Mouse (Mus musculus) testis, postnatal 14 days (tissue): Measurements from ENCODE around the gene Tbp.

Experiments used
- DNase-seq: peaks from one replicate; pipeline ENCODE4 v3.0.0; 2021; ENCODE audit warnings: low spot score

Gene Tbp

DNA sequence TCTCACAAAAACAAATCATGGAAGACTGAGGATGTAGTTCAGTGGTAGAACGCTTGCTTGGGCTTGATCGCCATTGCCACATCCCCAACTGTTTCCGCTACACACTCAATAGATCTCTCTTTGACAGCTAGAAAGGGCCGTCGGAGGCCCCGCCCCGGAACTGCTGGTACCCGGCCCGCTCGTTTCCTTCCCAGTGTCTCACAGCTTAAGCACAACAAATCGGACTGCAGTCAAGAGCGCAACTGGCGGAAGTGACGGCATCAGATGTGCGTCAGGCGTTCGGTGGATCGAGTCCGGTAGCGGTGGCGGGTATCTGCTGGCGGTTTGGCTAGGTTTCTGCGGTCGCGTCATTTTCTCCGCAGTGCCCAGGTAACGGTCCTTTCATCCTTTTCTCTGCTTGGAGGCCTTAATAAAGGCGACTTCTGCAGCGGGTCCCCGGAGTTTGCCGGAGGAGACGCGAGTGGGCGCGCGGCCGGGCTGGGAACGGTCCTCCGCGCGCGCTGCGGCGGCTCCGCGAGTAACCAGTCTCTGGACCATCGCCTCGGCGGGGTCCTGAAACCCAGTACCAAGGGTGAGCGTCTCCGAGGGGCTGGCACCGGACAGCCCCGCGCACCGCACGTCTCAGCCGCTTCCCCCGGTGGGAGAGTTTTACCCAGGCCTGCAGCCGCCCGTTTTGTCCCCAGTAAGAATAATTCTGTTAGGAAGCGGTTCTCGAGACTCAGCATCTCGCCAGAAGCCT, at the start of gene Tbp, which contains the start of gene Psmb1:
Gene Tbp (plus strand): TSS at position 233 of the 739 bp plus-strand sequence.
Gene Psmb1 (minus strand): TSS at position 96 of the 739 bp plus-strand sequence.
- DNase-seq, result peak; percentile 97

DNA sequence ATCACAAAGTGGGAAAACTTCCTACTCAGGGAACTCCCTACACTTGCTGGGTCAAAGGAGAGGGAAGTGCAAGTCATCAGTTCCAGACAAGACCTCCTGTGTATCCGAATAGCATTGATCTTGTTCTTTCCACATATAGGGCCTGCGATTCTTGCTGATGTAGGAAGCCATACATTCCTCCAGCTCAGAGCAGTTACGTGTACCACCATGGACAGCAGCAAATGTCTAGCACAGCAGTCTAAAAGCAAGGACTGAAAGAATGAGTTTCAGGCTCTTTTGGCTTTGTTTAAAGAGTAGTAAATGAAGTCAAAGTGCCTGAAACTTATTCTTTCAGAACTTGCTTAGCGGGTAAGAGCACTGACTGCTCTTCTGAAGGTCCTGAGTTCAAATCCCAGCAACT, 44.5 kb upstream of the Tbp start:
- DNase-seq, result no peak

DNA sequence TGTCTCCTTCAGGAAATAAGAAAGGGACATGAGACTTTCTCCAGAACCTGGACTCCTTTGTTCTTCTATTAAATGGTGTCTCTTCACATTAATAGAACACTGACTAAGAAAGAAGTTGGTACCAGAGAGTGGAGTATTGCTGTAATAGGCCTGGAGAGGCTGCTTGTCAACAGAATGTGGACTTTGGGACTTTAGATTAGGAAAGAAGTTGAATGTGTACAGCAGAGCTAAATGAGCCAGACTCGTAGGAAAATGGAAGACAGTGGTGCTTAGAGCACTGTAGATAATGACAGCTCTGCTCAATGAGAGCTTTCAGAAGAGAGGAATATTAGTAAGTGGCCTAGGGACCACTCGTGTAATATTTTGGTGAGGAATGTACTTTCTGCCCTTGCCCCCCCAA, 43.1 kb upstream of the Tbp start:
- no peak for DNase-seq

DNA sequence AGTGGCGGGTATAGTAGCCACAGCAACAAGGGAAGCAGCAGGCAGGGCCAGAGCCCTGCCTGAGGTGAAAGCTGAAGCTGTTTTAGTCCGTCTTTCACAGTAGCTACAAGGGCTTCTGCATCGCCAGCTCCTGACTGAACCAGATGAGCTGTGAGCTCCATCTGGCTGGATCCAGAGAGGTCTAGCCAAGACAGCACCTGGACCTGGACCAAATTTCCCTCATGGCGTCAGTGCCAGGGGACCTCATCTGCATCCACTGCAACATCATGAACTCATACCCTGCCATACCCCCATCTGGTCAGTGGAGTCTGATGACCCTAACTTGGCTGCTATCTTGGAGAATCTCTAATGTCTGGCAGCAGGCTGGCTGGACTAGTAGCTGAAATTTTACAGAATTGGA, 39.9 kb upstream of the Tbp start:
- no peak for DNase-seq

DNA sequence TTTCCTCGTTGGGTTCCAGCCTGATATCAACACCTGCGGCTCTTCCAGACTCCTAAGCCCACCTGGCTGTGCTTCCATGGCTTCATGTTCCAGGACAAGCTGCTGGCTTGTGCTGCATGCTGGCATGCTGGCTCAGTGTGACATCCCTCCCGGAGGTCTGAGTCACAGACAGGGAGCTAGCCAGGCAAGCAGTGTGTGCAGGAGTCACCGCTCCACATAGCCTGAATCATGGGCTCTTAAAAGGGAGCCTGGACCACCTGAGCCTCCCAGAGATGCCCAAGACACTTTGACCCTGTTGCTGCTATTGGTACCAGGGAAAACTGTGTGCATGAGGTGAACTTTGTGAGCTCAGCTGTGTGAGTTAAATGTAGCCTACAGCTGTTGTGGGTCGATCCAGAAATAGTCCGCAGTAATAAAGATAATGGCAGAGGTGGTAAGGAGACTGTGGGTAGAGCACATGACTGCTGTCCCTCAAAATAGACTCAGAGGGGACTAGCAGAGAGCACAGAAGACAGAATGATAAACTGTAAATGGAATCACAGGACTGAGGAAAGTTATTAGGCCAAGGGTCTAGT, 37.7 kb upstream of the Tbp start:
- no peak for DNase-seq

DNA sequence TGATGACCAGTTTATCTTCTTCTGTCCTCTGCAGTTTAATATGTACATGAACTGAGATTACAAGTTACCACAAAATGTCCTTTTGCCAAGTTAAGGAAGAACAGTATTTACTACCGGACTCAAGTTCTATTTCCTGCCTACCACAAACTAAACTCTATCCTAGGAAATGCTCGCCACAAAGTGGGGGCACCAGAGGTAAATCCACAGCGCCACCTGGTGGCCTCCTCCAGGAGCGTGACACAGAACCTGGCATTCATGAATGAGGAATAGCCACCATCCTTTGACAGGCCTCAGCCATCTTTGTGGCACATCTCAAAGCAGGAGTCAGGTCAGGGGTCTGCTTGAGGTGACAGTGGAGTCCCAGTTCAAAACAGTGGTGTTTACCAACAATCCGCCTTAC, 32.0 kb upstream of the Tbp start:
- peak; percentile 20 for DNase-seq

DNA sequence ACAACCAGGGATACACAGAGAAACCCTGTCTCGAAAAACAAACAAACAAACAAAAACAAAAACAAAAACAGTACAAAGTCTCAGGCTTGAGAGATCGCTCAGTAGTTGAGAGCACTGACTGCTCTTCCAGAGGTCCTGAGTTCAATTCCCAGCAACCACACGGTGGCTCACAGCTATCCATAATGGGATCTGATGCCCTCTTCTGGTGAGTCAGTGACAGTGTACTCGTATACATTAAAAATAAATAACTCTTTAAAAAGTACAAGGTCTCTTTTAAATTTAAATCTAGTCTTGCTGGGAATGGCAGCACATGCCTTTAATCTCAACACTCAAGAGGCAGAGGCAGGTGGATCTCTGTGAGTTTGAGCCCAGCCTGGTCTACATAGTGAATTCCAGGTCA, 27.0 kb upstream of the Tbp start:
- no peak for DNase-seq

DNA sequence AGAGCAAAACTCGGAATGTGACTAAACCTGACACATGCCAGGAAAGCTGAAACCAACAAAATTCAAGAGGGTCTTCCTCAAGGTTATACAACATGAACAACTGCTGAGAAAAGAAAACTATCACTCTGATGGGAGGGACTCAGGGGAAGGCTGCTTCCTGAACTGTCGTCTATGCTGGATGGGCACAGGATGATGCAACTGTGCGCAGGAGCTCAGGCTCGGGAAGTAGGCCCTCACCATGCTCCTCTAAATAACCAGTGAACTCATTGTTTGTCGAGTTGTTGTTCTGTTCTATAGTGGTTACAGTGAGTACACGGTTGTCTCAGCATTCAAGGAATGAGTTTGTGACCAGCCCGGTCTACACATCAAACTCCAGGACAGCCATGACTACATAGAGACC, 9.1 kb upstream of the Tbp start:
- DNase-seq, result no peak

GRCm38 (mm10) chr17:15497882-15498752, 1.6 kb upstream of the Tbp start:
- DNase-seq, result peak; percentile 93

GRCm38 (mm10) chr17:15498753-15499113, 955 bp upstream of the Tbp start:
- no peak for DNase-seq

GRCm38 (mm10) chr17:15510694-15511093, 11.0 kb downstream of the Tbp start:
- DNase-seq, result no peak

DNA sequence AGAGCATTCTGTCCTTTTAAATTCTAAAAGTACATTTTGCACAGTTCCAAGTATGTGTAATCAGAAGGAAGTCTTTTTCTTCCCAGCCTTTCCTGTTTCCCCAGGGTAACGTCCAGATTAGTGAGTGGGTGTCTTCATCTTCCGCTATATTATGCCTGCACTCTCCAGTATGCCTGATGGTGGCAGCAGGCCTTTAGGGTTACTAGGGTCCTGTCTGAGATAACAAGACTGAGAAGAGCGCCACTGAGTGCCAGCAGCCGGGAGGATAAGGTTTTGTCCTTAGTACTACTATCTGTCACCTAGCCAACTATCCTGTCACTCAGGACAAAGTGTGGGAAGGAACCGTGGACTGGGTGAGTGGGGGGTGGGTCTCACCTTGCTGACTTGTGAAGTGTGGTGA, 18.1 kb downstream of the Tbp start:
- DNase-seq, result no peak

GRCm38 (mm10) chr17:15518186-15518585, 18.5 kb downstream of the Tbp start:
- DNase-seq, result no peak

DNA sequence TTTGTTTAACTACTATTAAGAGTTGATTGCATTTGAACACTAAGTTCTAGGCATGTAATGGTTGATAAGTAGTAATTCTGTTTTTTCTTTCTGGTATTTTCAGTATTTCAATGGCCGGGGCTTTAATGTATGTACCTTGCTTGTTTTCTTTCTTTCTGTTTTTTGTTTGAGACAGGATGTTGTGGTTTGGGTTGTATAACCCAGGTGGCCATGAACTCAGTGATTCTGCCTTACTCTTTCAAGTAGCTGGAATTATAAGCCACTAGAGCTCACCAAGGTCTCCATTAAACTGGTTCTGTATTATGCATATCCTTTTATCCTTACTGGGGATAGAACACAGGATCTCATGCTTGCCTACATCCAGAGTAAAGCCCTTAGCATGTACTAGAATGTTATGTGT, 19.1 kb downstream of the Tbp start:
- no peak for DNase-seq

DNA sequence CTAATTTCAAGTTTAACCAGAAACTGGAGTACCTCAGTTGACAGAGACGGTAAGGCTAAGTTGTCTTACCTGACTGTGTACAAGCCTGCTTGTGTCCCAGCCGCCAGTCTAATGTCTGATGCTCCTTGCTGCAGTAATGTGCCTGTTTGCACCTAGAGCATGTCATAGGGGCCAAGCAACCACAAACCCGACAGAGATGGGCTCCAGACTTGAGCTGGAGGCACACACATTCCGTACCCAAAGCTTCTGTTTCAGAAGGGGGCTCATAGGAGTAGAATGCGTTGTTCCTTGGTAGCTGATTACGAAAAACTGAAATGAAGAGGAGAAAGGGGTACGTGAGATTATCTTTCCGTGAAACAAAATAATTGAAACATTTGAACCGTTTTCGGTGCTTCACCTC, 26.6 kb downstream of the Tbp start:
- no peak for DNase-seq

DNA sequence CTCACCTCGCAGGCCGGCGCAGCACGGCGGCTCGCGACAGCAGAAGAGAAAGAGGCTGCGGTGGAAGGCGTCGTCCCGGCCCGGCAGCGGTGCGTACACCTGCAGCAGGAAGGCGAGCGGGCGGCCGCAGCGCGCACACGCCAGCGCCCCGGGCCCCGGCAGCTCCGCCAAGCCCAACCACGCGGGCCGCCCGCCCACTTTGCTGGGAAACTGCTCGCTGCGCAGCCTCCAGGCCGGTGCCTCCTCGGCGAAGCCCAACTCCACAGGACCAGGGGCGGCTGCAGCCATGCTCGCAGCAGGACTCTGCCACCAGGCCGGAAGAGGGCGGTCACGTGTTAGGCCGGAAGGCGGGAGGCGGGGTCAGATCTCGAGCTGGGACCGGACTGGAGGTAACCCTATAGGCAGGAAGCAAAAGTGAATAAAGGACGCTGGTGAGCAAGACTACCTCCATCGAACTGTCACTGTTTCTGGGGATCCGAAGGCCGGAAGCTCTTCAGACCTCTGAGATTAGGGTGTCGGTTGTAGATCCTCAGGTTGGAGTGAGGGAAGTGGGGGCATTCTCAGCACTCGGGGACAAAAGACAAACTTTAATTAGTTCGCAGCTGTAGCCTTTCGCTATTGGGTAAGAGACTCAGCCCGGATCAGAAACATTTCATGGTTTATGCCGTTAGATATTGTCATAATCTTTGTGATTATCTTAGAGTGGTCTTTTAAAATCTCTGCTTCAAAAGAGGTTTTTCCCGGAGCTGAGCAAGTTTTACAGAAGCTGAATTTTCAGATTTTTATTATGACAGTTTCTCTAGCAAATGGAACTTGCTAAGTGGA, 27.5 kb downstream of the Tbp start, which contains the start of gene Pdcd2:
Gene Pdcd2 (minus strand): TSS at position 316 of the 825 bp plus-strand sequence.
- DNase-seq, result peak; percentile 94

- DNase-seq, result no peak
These were observed 28.1 kb downstream of the Tbp start for GRCm38 (mm10) chr17:15527811-15528136.

- no peak for DNase-seq
These were observed 29.2 kb downstream of the Tbp start for GRCm38 (mm10) chr17:15528887-15529286.

- peak; percentile 63 for DNase-seq
These were observed 30.5 kb downstream of the Tbp start for GRCm38 (mm10) chr17:15530141-15530540.

DNA sequence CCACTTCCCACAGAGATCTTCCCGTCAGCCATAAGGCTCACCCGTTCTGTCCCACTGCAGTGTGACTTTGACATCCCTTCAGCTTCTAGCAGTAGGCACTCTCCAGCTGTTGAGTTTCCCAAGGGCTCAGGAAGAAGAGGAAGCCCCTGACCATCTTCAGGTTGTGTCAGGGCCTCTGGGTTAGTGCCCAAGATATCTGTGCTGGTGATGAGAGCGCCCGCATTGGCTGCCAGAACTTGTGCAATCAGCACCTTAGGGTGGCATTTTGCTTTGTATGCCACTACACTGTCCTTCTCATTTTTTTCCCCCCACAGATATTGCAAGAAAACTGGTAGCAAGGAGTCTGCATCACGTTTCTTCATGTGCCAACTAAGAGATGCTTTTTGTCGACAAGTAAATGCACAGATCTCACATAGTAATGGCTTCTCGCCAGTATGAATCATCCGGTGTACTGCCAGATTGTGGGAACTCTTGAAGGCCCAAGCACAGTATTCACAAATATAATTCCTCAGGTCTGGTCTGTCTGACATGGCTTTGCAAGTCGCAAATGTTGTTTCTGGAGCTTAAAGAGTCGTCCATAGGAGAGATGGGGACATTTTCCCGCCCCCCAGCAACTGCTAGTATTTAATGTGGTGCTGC, 35.6 kb downstream of the Tbp start:
- DNase-seq, result no peak

DNA sequence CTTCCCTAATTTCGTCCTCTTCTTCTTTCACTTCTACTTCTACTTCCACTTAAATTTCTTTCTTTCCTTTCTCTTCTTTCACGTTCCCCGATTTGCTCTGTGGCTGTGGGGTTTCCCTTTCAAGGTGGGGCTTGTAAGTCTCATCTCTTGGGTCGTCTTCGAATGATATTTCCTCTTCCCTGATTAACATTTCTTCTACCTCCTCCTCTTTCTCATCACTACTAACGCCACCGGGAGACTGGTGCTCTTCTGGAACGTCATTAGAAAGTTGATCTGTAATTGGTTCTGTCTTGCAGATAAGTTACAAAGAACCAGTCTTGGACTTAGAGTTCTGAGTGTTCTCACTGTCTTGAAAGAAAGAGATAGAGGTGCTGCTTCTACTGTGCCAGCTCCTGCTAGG, 36.3 kb downstream of the Tbp start:
- DNase-seq, result no peak

DNA sequence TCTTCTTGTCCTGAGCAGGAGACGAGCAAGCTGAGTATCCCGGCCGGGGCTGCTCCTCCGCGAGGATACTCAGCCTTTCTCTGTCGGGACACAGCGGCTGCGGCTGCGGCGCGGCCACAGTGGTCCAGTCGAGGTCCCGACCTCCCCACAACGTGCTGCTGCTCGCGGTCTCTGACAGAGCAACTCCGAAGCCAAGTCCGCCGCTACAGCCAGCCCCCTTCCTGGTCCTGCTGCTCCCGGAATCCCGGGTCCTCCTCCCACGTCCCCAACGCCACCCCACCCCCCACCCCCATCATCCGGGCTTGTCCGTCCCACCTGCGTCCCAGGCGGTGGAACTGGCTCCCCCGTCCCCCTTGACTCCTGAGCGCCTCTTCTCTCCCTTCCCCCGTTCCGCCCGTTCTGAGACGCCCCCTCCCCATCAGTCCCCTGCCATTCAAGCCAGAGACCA, 36.8 kb downstream of the Tbp start:
- DNase-seq, result peak; percentile 10
